Mouse (Mus musculus): ENCODE data around the gene Srsf11.

The Srsf11 gene

GRCm38 (mm10) chr3:158036329-158036988 lies at the start of gene Srsf11, which contains the start of gene Lrrc40:
Srsf11 (minus strand) TSS chr3:158036639.
Lrrc40 (plus strand) TSS chr3:158036662.
- in situ Hi-C loops (cut with MboI; ENCODE audit: low sequenced_read_pairs), result no loop called here

GRCm38 (mm10) chr3:158077828-158078227 lies 41.4 kb upstream of the Srsf11 start:
- in situ Hi-C loops (cut with MboI; ENCODE audit: low sequenced_read_pairs), result no loop called here

GRCm38 (mm10) chr3:158077380-158077772 lies 40.9 kb upstream of the Srsf11 start:
- in situ Hi-C loops (cut with MboI; ENCODE audit: low sequenced_read_pairs), result no loop called here

GRCm38 (mm10) chr3:158076685-158077379 lies 40.4 kb upstream of the Srsf11 start:
- in situ Hi-C loops (cut with MboI; ENCODE audit: low sequenced_read_pairs), result no loop called here

GRCm38 (mm10) chr3:158075004-158075403 lies 38.6 kb upstream of the Srsf11 start:
- in situ Hi-C loops (cut with MboI; ENCODE audit: low sequenced_read_pairs), result no loop called here

- in situ Hi-C loops (cut with MboI; ENCODE audit: low sequenced_read_pairs), result no loop called here
Observed at GRCm38 (mm10) chr3:158068613-158069263, 32.3 kb upstream of the Srsf11 start.

GRCm38 (mm10) chr3:158067916-158068315 lies 31.5 kb upstream of the Srsf11 start:
- in situ Hi-C loops (cut with MboI; ENCODE audit: low sequenced_read_pairs), result no loop called here

GRCm38 (mm10) chr3:158065256-158065655 lies 28.8 kb upstream of the Srsf11 start:
- in situ Hi-C loops (cut with MboI; ENCODE audit: low sequenced_read_pairs), result no loop called here

GRCm38 (mm10) chr3:158061811-158062523 lies 25.5 kb upstream of the Srsf11 start:
- in situ Hi-C loops (cut with MboI; ENCODE audit: low sequenced_read_pairs), result no loop called here

GRCm38 (mm10) chr3:158060621-158061291 lies 24.3 kb upstream of the Srsf11 start:
- in situ Hi-C loops (cut with MboI; ENCODE audit: low sequenced_read_pairs), result no loop called here

- in situ Hi-C loops (cut with MboI; ENCODE audit: low sequenced_read_pairs), result no loop called here
Observed at GRCm38 (mm10) chr3:158049508-158049907, 13.1 kb upstream of the Srsf11 start.

- in situ Hi-C loops (cut with MboI; ENCODE audit: low sequenced_read_pairs), result no loop called here
Observed at GRCm38 (mm10) chr3:158040755-158041154, 4.3 kb upstream of the Srsf11 start.

GRCm38 (mm10) chr3:158038106-158038505 lies 1.7 kb upstream of the Srsf11 start:
- in situ Hi-C loops (cut with MboI; ENCODE audit: low sequenced_read_pairs), result no loop called here

GRCm38 (mm10) chr3:158035866-158036265 lies 573 bp downstream of the Srsf11 start:
- in situ Hi-C loops (cut with MboI; ENCODE audit: low sequenced_read_pairs), result no loop called here

GRCm38 (mm10) chr3:158032106-158032505 lies 4.3 kb downstream of the Srsf11 start:
- in situ Hi-C loops (cut with MboI; ENCODE audit: low sequenced_read_pairs), result no loop called here

- in situ Hi-C loops (cut with MboI; ENCODE audit: low sequenced_read_pairs), result no loop called here
Observed at GRCm38 (mm10) chr3:158031371-158031925, 5.0 kb downstream of the Srsf11 start.

- in situ Hi-C loops (cut with MboI; ENCODE audit: low sequenced_read_pairs), result no loop called here
Observed at GRCm38 (mm10) chr3:158009762-158010320, 26.6 kb downstream of the Srsf11 start.

GRCm38 (mm10) chr3:158008647-158009046 lies 27.8 kb downstream of the Srsf11 start:
- in situ Hi-C loops (cut with MboI; ENCODE audit: low sequenced_read_pairs), result no loop called here

- in situ Hi-C loops (cut with MboI; ENCODE audit: low sequenced_read_pairs), result no loop called here
Observed at GRCm38 (mm10) chr3:157998742-157999369, 37.6 kb downstream of the Srsf11 start.

GRCm38 (mm10) chr3:157995726-157996125 lies 40.7 kb downstream of the Srsf11 start:
- in situ Hi-C loops (cut with MboI; ENCODE audit: low sequenced_read_pairs), result no loop called here

Data from CH12F3 (cell line).